Mouse (Mus musculus) midbrain, postnatal 0 days (tissue): ENCODE results near the gene Plekhm3. TPM values are rescaled to one million over a fixed set of nuclear protein-coding genes. Genes with fewer than 3 reads are reported as not detected.

Experiments used
- ATAC-seq: fragments of 200-750 bp; cut with Nextera tagmentation; 2 replicates; pipeline ENCODE4 v1.8.0; 2017; ENCODE audit warnings: moderate number of reproducible peaks, mild to moderate bottlenecking, moderate TSS enrichment, moderate library complexity; ENCODE audit not compliant: low FRiP score
- DNase-seq: peaks from one replicate; pipeline ENCODE4 v3.0.0-alpha.2; 2015; ENCODE audit warnings: low spot score
- H3K27ac ChIP-seq: fragments of 300-500 bp; sonication (generic); 2 replicates; pipeline ENCODE4 v1.5.1; 2014; ENCODE audit warnings: low read depth, mild to moderate bottlenecking, low read length, mixed read lengths
- H3K27me3 ChIP-seq: fragments of 300-500 bp; sonication (generic); 2 replicates; pipeline ENCODE4 v1.6.1; 2014; ENCODE audit warnings: low read length, control low read depth, mixed read lengths; ENCODE audit not compliant: insufficient read depth
- H3K36me3 ChIP-seq: fragments of 300-500 bp; sonication (generic); 2 replicates; pipeline ENCODE4 v1.6.1; 2014; ENCODE audit warnings: low read length, control low read depth, mixed read lengths; ENCODE audit not compliant: insufficient read depth
- H3K4me1 ChIP-seq: fragments of 300-500 bp; sonication (generic); 2 replicates; pipeline ENCODE4 v1.6.1; 2014; ENCODE audit warnings: mild to moderate bottlenecking, control low read depth, antibody characterized with exemption, low read length, mixed read lengths; ENCODE audit not compliant: insufficient read depth
- H3K4me2 ChIP-seq: fragments of 300-500 bp; sonication (generic); 2 replicates; pipeline ENCODE4 v1.6.1; 2014; ENCODE audit warnings: low read depth, mild to moderate bottlenecking, low read length, mixed read lengths; ENCODE audit not compliant: poor library complexity, severe bottlenecking
- H3K4me3 ChIP-seq: fragments of 300-500 bp; sonication (generic); 2 replicates; pipeline ENCODE4 v1.5.1; 2014; ENCODE audit warnings: low read depth, mild to moderate bottlenecking, low read length, moderate library complexity
- H3K9ac ChIP-seq: fragments of 300-500 bp; sonication (generic); replicated peaks from 2 replicates; pipeline ENCODE4 v1.6.1; 2014; ENCODE audit warnings: mild to moderate bottlenecking, low read length, moderate library complexity, mixed read lengths; ENCODE audit not compliant: poor library complexity, severe bottlenecking
- H3K9me3 ChIP-seq: fragments of 300-500 bp; sonication (generic); 2 replicates; pipeline ENCODE4 v1.6.1; 2016; ENCODE audit warnings: low read length, control low read depth
- CTCF ChIP-seq: IDR thresholded peaks from 2 replicates; pipeline ENCODE4 v1.5.1; 2016; ENCODE audit warnings: antibody characterized with exemption, mild to moderate bottlenecking
- WGBS: fragments of 180-500 bp; shearing (Covaris S2); extraction: QIAGEN DNeasy Blood & Tissue Kit; methylation state at CpG from one replicate; pipeline ENCODE4 v1.1.7; 2014; 5-methylcytosine and 5-hydroxymethylcytosine counted together
- polyA plus RNA-seq: library from polyadenylated mRNA; unstranded; fragments of >200 nt; fragmentation: Nextera tagmentation; extraction: Ambion mirVana; gene quantifications from 2 replicates; pipeline ENCODE4 v1.2.1, GENCODE M21; 2015
- total RNA-seq: library from RNA; depleted of rRNA; stranded (reverse); fragments of >200 nt; gene quantifications from 2 replicates; pipeline ENCODE4 v1.2.3, GENCODE M21; 2014

Plekhm3 gene
- total and polyA plus RNA-seq, 2 experiments from 2014 or later, result 5.9 to 14.6 TPM

GRCm38 (mm10) chr1:64813182-64813581, 143.4 kb downstream of the Plekhm3 start:
- Histone ChIP-seq H3K4me3 (no peak overlapping the region), H3K27me3 (no peaks in the 10 kb centered on the region), H3K9me3 (no peaks in the 10 kb centered on the region), H3K27ac (no peak overlapping the region), H3K36me3 (no peaks in the 10 kb centered on the region; the same call in 1 of the 2 replicates), H3K4me1 (no peaks in the 10 kb centered on the region), H3K4me2 (no peak overlapping the region), H3K9ac (no peak overlapping the region)
- ATAC-seq (no peak), DNase-seq (no peak)
- WGBS, result 94% methylated on average over 2 of the region's 2 CpGs
- TF ChIP-seq CTCF, result no peak

- ATAC-seq (no peak), DNase-seq (no peak)
- no peak for TF ChIP-seq CTCF
- Histone ChIP-seq H3K36me3 (no peaks in the 10 kb centered on the region), H3K4me3 (no peak overlapping the region), H3K9me3 (no peaks in the 10 kb centered on the region), H3K4me2 (no peak overlapping the region), H3K27me3 (no peaks in the 10 kb centered on the region), H3K4me1 (no peaks in the 10 kb centered on the region), H3K9ac (no peak overlapping the region), H3K27ac (no peak overlapping the region)
- 96% methylated on average over 1 of the region's 1 CpGs for WGBS
Observed at GRCm38 (mm10) chr1:64811956-64812355, 144.7 kb downstream of the Plekhm3 start.

- Histone ChIP-seq H3K27me3 (no peaks in the 10 kb centered on the region), H3K4me3 (no peak overlapping the region), H3K9me3 (no peaks in the 10 kb centered on the region), H3K27ac (no peak overlapping the region), H3K9ac (no peak overlapping the region), H3K4me1 (no peaks in the 10 kb centered on the region), H3K36me3 (no peaks in the 10 kb centered on the region), H3K4me2 (no peak overlapping the region)
- TF ChIP-seq CTCF, result no peak
- ATAC-seq (no peak), DNase-seq (no peak)
- 68% methylated on average over 2 of the region's 2 CpGs for WGBS
Observed at GRCm38 (mm10) chr1:64809085-64809484, 147.5 kb downstream of the Plekhm3 start.

- Histone ChIP-seq H3K27ac (no peak overlapping the region), H3K27me3 (no peaks in the 10 kb centered on the region), H3K9ac (no peak overlapping the region), H3K36me3 (no peaks in the 10 kb centered on the region), H3K4me1 (no peaks in the 10 kb centered on the region), H3K4me2 (no peak overlapping the region), H3K4me3 (no peak overlapping the region), H3K9me3 (no peaks in the 10 kb centered on the region)
- ATAC-seq, result no peak
- TF ChIP-seq CTCF, result no peak
- 66% methylated on average over 1 of the region's 1 CpGs for WGBS
- no peak for DNase-seq
Observed at GRCm38 (mm10) chr1:64807766-64808165, 148.9 kb downstream of the Plekhm3 start.

GRCm38 (mm10) chr1:64805217-64805616, 151.4 kb downstream of the Plekhm3 start:
- WGBS, result 42% methylated on average over 2 of the region's 2 CpGs
- DNase-seq (no peak), ATAC-seq (no peak)
- H3K9me3 ChIP-seq, result no peaks in the 10 kb centered on the region
- no peaks in the 10 kb centered on the region for H3K27me3 ChIP-seq
- H3K4me1 ChIP-seq, result no peaks in the 10 kb centered on the region
- no peaks in the 10 kb centered on the region for H3K36me3 ChIP-seq
- no peak for TF ChIP-seq CTCF
- H3K4me3 ChIP-seq, result no peak overlapping the region
- no peak overlapping the region for H3K4me2 ChIP-seq
- H3K9ac ChIP-seq, result no peak overlapping the region
- H3K27ac ChIP-seq, result no peak overlapping the region

GRCm38 (mm10) chr1:64802631-64803030, 154.0 kb downstream of the Plekhm3 start:
- DNase-seq (no peak), ATAC-seq (no peak)
- Histone ChIP-seq H3K9ac (no peak overlapping the region), H3K4me1 (no peaks in the 10 kb centered on the region), H3K36me3 (no peaks in the 10 kb centered on the region), H3K27ac (no peak overlapping the region), H3K27me3 (no peaks in the 10 kb centered on the region), H3K4me2 (no peak overlapping the region), H3K4me3 (no peak overlapping the region), H3K9me3 (no peaks in the 10 kb centered on the region)
- WGBS, result 76% methylated on average over 6 of the region's 6 CpGs
- no peak for TF ChIP-seq CTCF
